Mouse (Mus musculus) cerebellum, adult 11 months (tissue): ENCODE results near the gene Iba57.

ENCODE experiments used
- DNase-seq: peaks from one replicate; pipeline ENCODE4 v3.0.0; 2022

Iba57 gene

GRCm38 (mm10) chr11:59132065-59132464 is 31.5 kb downstream of the Iba57 start:
- no peak for DNase-seq

DNA sequence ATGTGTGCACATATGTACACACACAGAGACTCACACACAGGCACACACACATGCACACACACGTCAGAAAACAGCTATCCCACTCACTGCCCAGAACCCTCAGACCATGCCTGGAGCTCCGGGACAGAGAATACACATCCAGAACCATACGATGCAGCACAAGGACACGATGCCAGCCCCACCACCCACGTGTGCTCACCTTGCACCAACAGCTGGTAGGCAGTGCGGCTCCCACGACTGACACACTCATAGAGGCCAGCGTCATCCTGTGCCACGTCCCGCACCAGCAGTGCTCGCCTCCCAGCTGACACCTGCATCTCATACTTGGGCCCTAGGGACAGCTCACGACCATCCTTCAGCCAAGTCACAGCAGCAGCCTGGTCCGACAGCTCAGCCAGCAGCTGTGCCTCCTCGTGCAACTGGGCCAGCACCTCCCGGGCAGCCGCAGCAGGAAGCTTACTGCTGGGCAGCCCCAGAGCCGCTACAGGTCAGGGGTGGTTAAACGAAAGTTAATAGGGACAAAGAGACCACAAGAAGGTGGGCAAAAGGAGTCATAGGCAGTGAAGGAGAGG is 32.1 kb downstream of the Iba57 start:
- no peak for DNase-seq

- no peak for DNase-seq
Observed at GRCm38 (mm10) chr11:59130782-59131181, 32.8 kb downstream of the Iba57 start.

- DNase-seq: no peak
Observed at GRCm38 (mm10) chr11:59105945-59106344, 57.6 kb downstream of the Iba57 start.
